Mouse (Mus musculus) C2C12 (cell line): ENCODE measurements at regions not wholly inside any gene's neighbourhood (a gene's known extent, or its start where the extent isn't known, plus 50 kb on each side); places are given as distances from the start of the nearest gene placed in this dataset.

ENCODE experiments used
- H3K27me3 ChIP-seq: one replicate; pipeline ENCODE4 v1.6.1; 2011; ENCODE audit not compliant: control insufficient read depth, insufficient read depth, insufficient read length
- H3K36me3 ChIP-seq: one replicate; pipeline ENCODE4 v1.6.1; 2011; ENCODE audit not compliant: control insufficient read depth, insufficient read depth
- H3K4me3 ChIP-seq: one replicate; pipeline ENCODE4 v1.5.1; 2011; ENCODE audit warnings: mild to moderate bottlenecking, control low read depth; ENCODE audit not compliant: poor library complexity, insufficient read depth, severe bottlenecking
- H3K79me2 ChIP-seq: one replicate; pipeline ENCODE4 v1.6.1; 2011; ENCODE audit not compliant: control insufficient read depth, insufficient read depth
- H3K79me3 ChIP-seq: one replicate; pipeline ENCODE4 v1.6.1; 2011; ENCODE audit warnings: low read depth, control low read depth
- H3ac ChIP-seq: one replicate; pipeline ENCODE3; 2011; ENCODE audit warnings: low read depth; ENCODE audit not compliant: control insufficient read depth, insufficient read length
- CEBPB ChIP-seq: IDR thresholded peaks from one replicate; pipeline ENCODE4 v1.6.1; 2011; ENCODE audit warnings: low read depth, mild to moderate bottlenecking, control low read depth, moderate library complexity
- CTCF ChIP-seq: IDR thresholded peaks from one replicate; pipeline ENCODE4 v1.5.1; 2011; ENCODE audit not compliant: control insufficient read depth, insufficient read depth, insufficient read length
- FOSL1 ChIP-seq: IDR thresholded peaks from one replicate; pipeline ENCODE4 v1.8.0; 2011; ENCODE audit warnings: mild to moderate bottlenecking, low read length; ENCODE audit not compliant: poor library complexity, insufficient read depth, severe bottlenecking
- MAX ChIP-seq: IDR thresholded peaks from one replicate; pipeline ENCODE4 v1.6.1; 2011; ENCODE audit warnings: mild to moderate bottlenecking, control low read depth
- MYOD1 ChIP-seq: IDR thresholded peaks from one replicate; pipeline ENCODE4 v1.6.1; 2011; ENCODE audit warnings: low read depth; ENCODE audit not compliant: control insufficient read depth, insufficient read length
- MYOG ChIP-seq: IDR thresholded peaks from one replicate; pipeline ENCODE4 v1.6.1; 2011; ENCODE audit not compliant: control insufficient read depth, insufficient read length; ENCODE audit errors: extremely low read depth
- USF1 ChIP-seq: IDR thresholded peaks from one replicate; pipeline ENCODE4 v1.6.1; 2011; ENCODE audit warnings: low read depth, mild to moderate bottlenecking, control low read depth, moderate library complexity

DNA sequence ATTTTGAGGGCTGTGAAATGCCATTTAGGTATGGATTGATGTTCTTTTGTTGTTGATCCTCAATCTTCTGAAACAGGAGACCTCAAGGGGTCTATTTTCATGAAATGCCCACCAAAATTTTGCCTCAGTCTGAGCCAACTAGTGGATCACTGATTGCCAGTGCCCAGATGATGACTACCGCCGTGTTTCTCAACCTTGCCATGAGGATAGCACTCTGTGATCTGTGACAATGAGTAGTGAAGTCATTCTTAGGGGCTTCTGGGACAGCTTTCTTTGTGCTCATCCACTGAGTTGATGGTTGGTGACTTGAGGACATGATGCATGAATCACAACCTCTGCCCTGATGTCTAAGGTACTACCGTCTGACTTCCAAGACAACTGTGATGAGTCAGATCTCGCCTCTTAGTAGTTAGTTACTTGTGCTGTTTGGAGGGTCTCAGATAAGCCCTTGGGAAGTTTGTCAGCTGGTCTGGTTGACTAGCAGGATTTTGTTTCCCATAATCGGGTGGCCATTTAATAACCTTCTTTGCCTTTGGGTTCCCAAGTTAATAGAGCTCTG, 101.2 kb downstream of the Gm5426 start:
- no peaks in the 10 kb centered on the region for H3K27me3 ChIP-seq
- H3K79me3 ChIP-seq = no peaks in the 10 kb centered on the region
- H3K36me3 ChIP-seq = no peaks in the 10 kb centered on the region
- TF ChIP-seq MAX = peak; percentile 32
- TF ChIP-seq CTCF = no peak
- peak; percentile 70 for TF ChIP-seq MYOD1
- TF ChIP-seq MYOG = no peak
- TF ChIP-seq USF1 = peak; percentile 24
- TF ChIP-seq FOSL1 = peak; percentile 86
- TF ChIP-seq CEBPB = peak; percentile 73
- no peaks in the 10 kb centered on the region for H3K79me2 ChIP-seq
- H3ac ChIP-seq = no peak overlapping the region
- no peak overlapping the region for H3K4me3 ChIP-seq

DNA sequence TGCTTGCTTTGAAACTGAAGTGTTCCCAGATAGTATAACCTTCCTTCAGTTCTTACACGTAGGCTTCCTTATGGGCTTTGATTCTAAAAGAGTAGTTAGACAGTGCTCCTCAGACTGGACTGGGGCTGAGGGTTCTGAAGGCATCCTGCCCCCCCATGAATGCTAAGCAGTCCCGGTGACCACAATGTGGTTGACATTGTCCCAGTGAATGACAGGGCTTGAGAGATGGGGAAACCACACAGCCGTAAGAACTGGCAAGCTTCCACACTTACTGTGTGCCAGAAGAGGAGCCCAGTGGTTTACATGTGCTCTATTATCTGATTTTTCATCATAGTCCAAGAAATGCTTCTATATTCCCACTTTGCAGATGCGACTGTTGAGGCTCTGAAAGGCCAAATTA, 101.8 kb downstream of the Gm5426 start:
- no peak overlapping the region for H3ac ChIP-seq
- H3K4me3 ChIP-seq = no peak overlapping the region
- H3K79me2 ChIP-seq = no peaks in the 10 kb centered on the region
- TF ChIP-seq MAX (peak; percentile 45), MYOD1 (peak; percentile 58), CTCF (no peak), CEBPB (peak; percentile 46)
- no peaks in the 10 kb centered on the region for H3K27me3 ChIP-seq
- H3K79me3 ChIP-seq = no peaks in the 10 kb centered on the region
- no peaks in the 10 kb centered on the region for H3K36me3 ChIP-seq

DNA sequence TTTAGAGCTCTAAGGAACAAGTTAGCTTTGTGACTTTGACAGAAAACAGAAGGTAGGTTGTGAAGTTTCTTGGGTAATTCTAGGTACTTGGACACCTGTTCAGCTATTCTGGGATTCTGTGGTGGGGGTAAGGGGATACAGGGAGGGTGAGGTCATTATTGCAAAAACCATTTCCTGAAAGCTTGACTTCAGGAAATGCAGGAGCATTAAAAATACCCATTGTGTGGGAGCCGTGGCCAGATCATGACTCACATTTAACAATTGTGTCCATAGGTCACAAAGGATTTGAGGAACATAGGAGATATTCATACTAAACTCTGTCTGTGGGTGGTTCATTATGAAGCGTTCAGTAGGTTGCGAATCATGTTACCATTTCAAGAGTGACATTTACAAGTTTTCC, 102.4 kb downstream of the Gm5426 start:
- H3K27me3 ChIP-seq = no peaks in the 10 kb centered on the region
- H3K4me3 ChIP-seq = no peak overlapping the region
- H3K79me3 ChIP-seq = no peaks in the 10 kb centered on the region
- H3K36me3 ChIP-seq = no peaks in the 10 kb centered on the region
- no peaks in the 10 kb centered on the region for H3K79me2 ChIP-seq
- no peak overlapping the region for H3ac ChIP-seq
- TF ChIP-seq CTCF (no peak), MAX (peak; percentile 49), MYOG (no peak), FOSL1 (peak; percentile 39), USF1 (no peak), MYOD1 (peak; percentile 89), CEBPB (peak; percentile 84)

DNA sequence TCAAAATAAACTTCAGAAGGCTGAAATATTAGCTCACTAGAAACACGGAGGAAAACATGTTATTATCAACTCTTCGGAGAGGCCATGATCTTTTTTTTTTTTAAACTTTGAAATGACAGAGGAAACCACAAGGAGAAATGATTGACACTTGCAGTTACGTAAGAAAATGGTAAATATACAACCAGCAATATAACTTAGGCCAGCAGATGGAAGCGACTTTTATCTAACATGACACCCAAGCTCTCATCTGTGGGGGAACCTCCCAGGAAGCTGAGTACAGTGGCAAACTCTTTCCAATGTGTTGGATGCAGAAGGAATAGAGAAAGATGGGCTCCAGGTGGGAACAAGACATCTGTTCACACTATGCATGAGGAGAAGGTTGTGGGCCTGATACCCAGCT, 104.2 kb downstream of the Gm5426 start:
- H3K4me3 ChIP-seq = no peak overlapping the region
- H3K36me3 ChIP-seq = no peaks in the 10 kb centered on the region
- TF ChIP-seq MYOD1 = no peak
- no peak for TF ChIP-seq USF1
- no peak for TF ChIP-seq CEBPB
- TF ChIP-seq CTCF = no peak
- no peak for TF ChIP-seq MYOG
- TF ChIP-seq MAX = no peak
- TF ChIP-seq FOSL1 = no peak
- H3K27me3 ChIP-seq = no peaks in the 10 kb centered on the region
- no peaks in the 10 kb centered on the region for H3K79me2 ChIP-seq
- no peaks in the 10 kb centered on the region for H3K79me3 ChIP-seq
- no peak overlapping the region for H3ac ChIP-seq

DNA sequence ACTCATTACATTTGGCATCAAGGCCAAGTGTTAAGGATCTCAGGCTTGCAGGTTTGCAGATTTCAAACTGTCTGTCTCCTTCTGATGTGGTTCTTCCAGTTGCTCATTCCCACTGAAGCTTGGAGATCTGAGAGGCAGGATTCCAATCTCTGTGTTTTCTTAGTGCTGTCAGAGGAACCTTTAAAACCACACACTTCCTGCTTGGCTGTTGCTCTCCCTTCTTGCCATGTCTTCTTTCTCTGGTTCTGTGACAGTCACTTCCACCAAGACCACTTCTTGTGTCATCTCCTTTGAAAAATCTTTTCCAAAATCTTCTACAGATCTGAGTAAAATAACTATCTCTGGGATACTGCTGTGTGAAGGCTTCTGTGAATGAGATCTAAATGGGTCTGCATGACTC, 117.3 kb downstream of the Gm5426 start:
- no peaks in the 10 kb centered on the region for H3K36me3 ChIP-seq
- no peaks in the 10 kb centered on the region for H3K27me3 ChIP-seq
- TF ChIP-seq USF1 (no peak), CTCF (no peak), FOSL1 (no peak), MAX (no peak), MYOD1 (no peak), CEBPB (no peak), MYOG (no peak)
- no peak overlapping the region for H3K4me3 ChIP-seq
- no peaks in the 10 kb centered on the region for H3K79me2 ChIP-seq
- no peak overlapping the region for H3ac ChIP-seq
- H3K79me3 ChIP-seq = no peaks in the 10 kb centered on the region

DNA sequence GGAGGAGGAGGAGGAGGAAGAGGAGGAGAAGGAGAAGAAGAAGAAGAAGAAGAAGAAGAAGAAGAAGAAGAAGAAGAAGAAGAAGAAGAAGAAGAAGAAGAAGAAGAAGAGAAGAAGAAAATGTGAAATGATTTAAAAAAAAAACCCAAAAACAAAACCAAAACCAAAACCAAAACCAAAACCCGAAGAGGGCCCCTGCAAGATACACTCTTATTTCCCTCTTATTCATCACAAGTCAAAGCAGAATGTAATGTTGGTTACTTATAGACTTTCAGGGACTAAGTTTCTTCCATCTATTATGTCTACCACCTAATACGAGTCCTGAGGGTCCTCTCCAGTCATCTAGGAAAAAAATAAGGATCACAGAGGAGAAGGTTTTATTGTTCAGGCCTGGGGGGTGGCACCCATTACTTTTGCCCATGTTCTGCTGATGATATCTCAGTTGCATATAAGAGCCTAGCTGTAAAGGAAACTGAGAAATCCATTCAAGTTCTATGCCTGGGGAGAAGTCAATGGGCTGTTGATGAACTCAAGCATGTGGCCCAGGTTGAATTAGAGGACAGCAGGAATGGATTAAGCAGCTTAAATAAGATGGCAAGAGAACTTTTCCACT, 118.0 kb downstream of the Gm5426 start:
- Histone ChIP-seq H3K36me3 (no peaks in the 10 kb centered on the region), H3K79me2 (no peaks in the 10 kb centered on the region), H3K79me3 (no peaks in the 10 kb centered on the region), H3K4me3 (no peak overlapping the region), H3ac (no peak overlapping the region), H3K27me3 (no peaks in the 10 kb centered on the region)
- TF ChIP-seq USF1 (no peak), CEBPB (no peak), FOSL1 (no peak), MAX (no peak), CTCF (no peak), MYOG (no peak), MYOD1 (no peak)
